Mouse (Mus musculus) gonadal fat pad, adult 2 months (tissue): ENCODE results near the gene Nrxn1. TPM values are rescaled to one million over a fixed set of nuclear protein-coding genes. Genes with fewer than 3 reads are reported as not detected.

Experiments
- DNase-seq: peaks from one replicate; pipeline ENCODE4 v3.0.0-alpha.2; 2012; ENCODE audit warnings: low read depth
- polyA plus RNA-seq: library from polyadenylated mRNA; depleted of rRNA; stranded (reverse); fragments of >200 nt; gene quantifications from 2 replicates; pipeline ENCODE4 v1.2.3, GENCODE M21; 2012

The Nrxn1 gene
- polyA plus RNA-seq, 1 experiment = 0.57 TPM

- DNase-seq = no peak
Observed at GRCm38 (mm10) chr17:90962904-90963531, 129.9 kb downstream of the Nrxn1 start.

- no peak for DNase-seq
Observed at GRCm38 (mm10) chr17:90955221-90955620, 137.7 kb downstream of the Nrxn1 start.

- DNase-seq = no peak
Observed at GRCm38 (mm10) chr17:90934929-90935328, 157.9 kb downstream of the Nrxn1 start.

GRCm38 (mm10) chr17:90913320-90913719 is 179.6 kb downstream of the Nrxn1 start:
- DNase-seq = no peak

- no peak for DNase-seq
Observed at GRCm38 (mm10) chr17:90912746-90913145, 180.1 kb downstream of the Nrxn1 start.

GRCm38 (mm10) chr17:90912341-90912740 is 180.5 kb downstream of the Nrxn1 start:
- DNase-seq = no peak

- no peak for DNase-seq
Observed at GRCm38 (mm10) chr17:90906118-90907093, 186.5 kb downstream of the Nrxn1 start.

GRCm38 (mm10) chr17:90905143-90905542 is 187.7 kb downstream of the Nrxn1 start:
- no peak for DNase-seq

GRCm38 (mm10) chr17:90892327-90893259 is 200.3 kb downstream of the Nrxn1 start:
- DNase-seq = no peak

- no peak for DNase-seq
Observed at GRCm38 (mm10) chr17:90891711-90892110, 201.2 kb downstream of the Nrxn1 start.

GRCm38 (mm10) chr17:90857225-90857624 is 235.6 kb downstream of the Nrxn1 start:
- DNase-seq = no peak

- DNase-seq = no peak
Observed at GRCm38 (mm10) chr17:90843876-90844275, 249.0 kb downstream of the Nrxn1 start.

GRCm38 (mm10) chr17:90843072-90843611 is 249.7 kb downstream of the Nrxn1 start:
- DNase-seq = no peak

- no peak for DNase-seq
Observed at GRCm38 (mm10) chr17:90837022-90837414, 255.9 kb downstream of the Nrxn1 start.

- no peak for DNase-seq
Observed at GRCm38 (mm10) chr17:90836154-90837021, 256.5 kb downstream of the Nrxn1 start.

GRCm38 (mm10) chr17:90818340-90818739 is 274.5 kb downstream of the Nrxn1 start:
- no peak for DNase-seq

GRCm38 (mm10) chr17:90817898-90818297 is 275.0 kb downstream of the Nrxn1 start:
- DNase-seq = no peak

- DNase-seq = no peak
Observed at GRCm38 (mm10) chr17:90815306-90815705, 277.6 kb downstream of the Nrxn1 start.

- DNase-seq = no peak
Observed at GRCm38 (mm10) chr17:90813760-90814159, 279.1 kb downstream of the Nrxn1 start.

GRCm38 (mm10) chr17:90812485-90812884 is 280.4 kb downstream of the Nrxn1 start:
- no peak for DNase-seq
